Mouse (Mus musculus) G1E (cell line): ENCODE results near the gene Spns2.

ENCODE experiments used
- CTCF ChIP-seq: IDR thresholded peaks from 2 replicates; pipeline ENCODE4 v1.5.1; 2012; ENCODE audit warnings: low read depth, low read length, inconsistent platforms, mixed read lengths
- GATA1 ChIP-seq: IDR thresholded peaks from 2 replicates; pipeline ENCODE4 v1.6.1; 2012; ENCODE audit warnings: borderline replicate concordance, low read length, inconsistent platforms, mixed read lengths
- GATA2 ChIP-seq: IDR thresholded peaks from 2 replicates; pipeline ENCODE4 v1.6.1; 2012; ENCODE audit warnings: low read depth, low read length, inconsistent platforms, borderline replicate concordance
- POLR2AphosphoS5 ChIP-seq: IDR thresholded peaks from 2 replicates; pipeline ENCODE4 v1.6.1; 2012; ENCODE audit warnings: low read depth, low read length, inconsistent platforms; ENCODE audit not compliant: insufficient replicate concordance
- TAL1 ChIP-seq: conservative IDR thresholded peaks from 2 replicates; pipeline ENCODE4 v1.6.1; 2012; ENCODE audit warnings: low read depth, low read length, inconsistent platforms, mixed read lengths

- TF ChIP-seq GATA2 = no peak
- TF ChIP-seq CTCF = no peak
- no peak for TF ChIP-seq GATA1
- no peak for TF ChIP-seq POLR2AphosphoS5
- no peak for TF ChIP-seq TAL1
Observed at GRCm38 (mm10) chr11:72413601-72414190, 76.0 kb downstream of the Spns2 start.
